Mouse (Mus musculus) mouse trophoblast stem cell (cell line): ENCODE measurements around the gene Pcx.

ENCODE experiments used
- in situ Hi-C, 2 experiments: fragments of 300-500 bp; cut with MseI, MboI; formaldehyde crosslinking; loops; 2 replicates in 1 of 2; 3 replicates in 1 of 2; pipeline ENCODE4 v1.15.1; 2025

Pcx gene

GRCm38 (mm10) chr19:4496535-4497262 lies 13.6 kb upstream of the Pcx start:
- in situ Hi-C loops: no loop called here

GRCm38 (mm10) chr19:4497263-4497973 lies 12.9 kb upstream of the Pcx start:
- in situ Hi-C loops: no loop called here

GRCm38 (mm10) chr19:4498062-4498933 lies 12.0 kb upstream of the Pcx start, which contains the start of gene 2010003K11Rik:
TSS of gene 2010003K11Rik (minus strand) at chr19:4498583.
- in situ Hi-C loops: no loop called here

DNA sequence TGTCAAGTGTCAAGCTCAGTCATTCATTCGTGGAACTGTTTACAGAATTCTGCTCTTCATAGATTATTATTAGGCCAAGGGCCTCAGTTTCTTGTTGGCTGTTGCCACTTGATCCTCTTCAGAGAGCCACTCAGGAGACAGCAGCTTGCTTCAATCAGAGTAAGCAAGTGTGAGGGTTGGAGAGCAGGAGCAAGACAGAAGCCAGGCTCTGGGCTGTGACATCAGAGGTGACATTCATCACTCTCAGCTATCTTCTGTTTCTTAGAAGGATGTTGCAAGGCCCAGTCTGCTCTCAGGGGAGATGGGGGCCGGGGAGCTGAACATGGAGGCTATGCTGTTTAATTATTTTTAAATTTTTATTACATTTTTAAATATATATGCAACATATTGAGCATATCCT lies 7.6 kb upstream of the Pcx start:
- in situ Hi-C loops: no loop called here

GRCm38 (mm10) chr19:4504830-4505229 lies 5.4 kb upstream of the Pcx start:
- in situ Hi-C loops: no loop called here

GRCm38 (mm10) chr19:4507746-4508145 lies 2.5 kb upstream of the Pcx start:
- in situ Hi-C loops: no loop called here

- in situ Hi-C loops: no loop called here
These were observed 1.0 kb downstream of the Pcx start for GRCm38 (mm10) chr19:4511116-4511841.

DNA sequence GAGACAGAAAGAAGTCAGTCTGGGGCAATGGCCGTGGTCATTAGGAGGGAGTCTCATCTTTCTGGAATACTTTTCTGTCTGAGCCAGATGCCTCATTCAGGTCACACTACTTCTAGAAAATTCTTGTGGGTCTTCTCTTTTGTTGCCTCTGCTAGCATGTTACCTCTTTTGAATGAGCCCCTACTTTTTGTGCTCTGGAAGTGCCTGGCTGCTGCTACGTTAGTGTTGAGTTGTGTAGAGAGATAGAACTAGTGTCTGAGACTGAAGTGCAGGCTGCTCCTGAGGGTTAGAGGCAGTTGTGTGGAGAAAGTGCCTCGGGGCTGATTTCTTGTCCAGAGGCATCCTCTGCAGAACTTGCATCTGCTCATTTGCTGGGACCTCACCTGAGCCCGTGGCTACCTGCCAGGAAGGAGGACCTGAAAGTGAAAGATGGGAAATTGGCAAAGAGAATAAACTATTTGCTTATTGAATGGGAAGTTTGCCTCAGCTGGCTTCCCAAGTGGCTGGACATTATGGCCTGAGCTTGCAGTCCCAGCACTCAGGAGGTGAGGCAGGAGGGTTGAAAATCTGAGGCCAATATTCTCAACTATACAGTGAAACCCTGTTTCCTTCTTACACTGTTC lies 3.1 kb downstream of the Pcx start:
- in situ Hi-C loops: no loop called here

GRCm38 (mm10) chr19:4515746-4516145 lies 5.5 kb downstream of the Pcx start:
- in situ Hi-C loops: no loop called here

GRCm38 (mm10) chr19:4516288-4516687 lies 6.0 kb downstream of the Pcx start:
- in situ Hi-C loops: no loop called here

DNA sequence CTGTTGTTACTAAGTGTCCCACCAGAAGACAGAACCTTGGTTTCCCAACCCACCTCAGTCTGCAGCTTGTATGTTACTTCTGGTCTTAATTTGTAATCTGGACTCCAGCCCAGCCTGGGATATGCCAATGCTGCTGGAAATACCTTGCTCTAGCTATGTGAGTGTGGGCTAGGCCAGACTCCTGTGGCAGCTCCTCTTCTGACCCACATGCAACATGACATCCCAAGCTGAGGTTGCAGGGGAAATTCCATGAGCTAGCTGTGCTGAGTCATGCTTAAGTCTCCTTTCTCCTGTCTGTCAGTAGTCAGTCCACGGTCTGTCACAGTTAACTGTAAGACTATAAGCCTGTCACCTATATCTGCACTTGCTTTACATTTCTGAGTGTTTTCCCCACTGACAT lies 7.2 kb downstream of the Pcx start:
- in situ Hi-C loops: no loop called here

GRCm38 (mm10) chr19:4521426-4522050 lies 11.3 kb downstream of the Pcx start:
- in situ Hi-C loops: no loop called here

DNA sequence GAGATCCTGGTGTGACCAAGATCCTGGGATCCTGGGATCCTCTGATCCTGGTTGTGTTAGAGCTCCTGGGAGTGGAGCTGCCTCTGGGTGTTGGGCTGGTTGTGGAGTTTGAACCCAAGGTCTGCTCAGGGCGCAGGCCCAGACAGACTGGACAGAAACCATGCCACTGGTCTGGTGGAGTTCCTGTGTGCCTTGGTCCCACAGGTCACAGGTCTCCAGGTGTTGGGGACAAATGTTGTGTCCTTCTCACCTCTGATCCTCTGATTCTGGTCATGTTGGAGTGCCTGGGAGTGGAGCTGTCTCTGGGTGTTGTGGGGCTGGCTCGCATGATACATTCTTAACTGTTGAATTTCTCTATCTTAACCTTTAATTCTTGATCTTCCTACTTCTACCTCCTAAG lies 24.4 kb downstream of the Pcx start:
- in situ Hi-C loops: no loop called here

DNA sequence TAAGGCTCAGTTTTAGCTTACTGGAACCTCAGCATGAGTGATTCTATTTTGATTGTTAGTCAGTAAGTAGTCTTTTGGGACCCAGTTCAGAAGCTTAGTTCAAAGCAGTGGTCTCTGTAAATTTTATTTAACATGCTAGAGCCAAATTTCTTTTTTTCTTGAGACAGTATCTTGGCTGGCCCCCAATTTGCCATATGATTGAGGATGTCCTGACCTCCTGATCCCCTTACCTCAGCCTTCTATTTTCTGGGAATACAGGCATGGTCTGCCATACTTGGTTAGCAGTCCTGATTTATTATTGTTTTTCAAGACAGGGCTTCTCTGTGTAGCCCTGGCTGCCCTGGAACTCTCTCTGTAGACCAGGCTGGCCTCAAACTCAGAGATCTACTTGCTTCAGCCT lies 25.6 kb downstream of the Pcx start:
- in situ Hi-C loops: no loop called here

- in situ Hi-C loops: no loop called here
These were observed 26.3 kb downstream of the Pcx start for GRCm38 (mm10) chr19:4536606-4537005.

GRCm38 (mm10) chr19:4540263-4540662 lies 30.0 kb downstream of the Pcx start:
- in situ Hi-C loops: no loop called here

GRCm38 (mm10) chr19:4540992-4541391 lies 30.7 kb downstream of the Pcx start:
- in situ Hi-C loops: no loop called here

DNA sequence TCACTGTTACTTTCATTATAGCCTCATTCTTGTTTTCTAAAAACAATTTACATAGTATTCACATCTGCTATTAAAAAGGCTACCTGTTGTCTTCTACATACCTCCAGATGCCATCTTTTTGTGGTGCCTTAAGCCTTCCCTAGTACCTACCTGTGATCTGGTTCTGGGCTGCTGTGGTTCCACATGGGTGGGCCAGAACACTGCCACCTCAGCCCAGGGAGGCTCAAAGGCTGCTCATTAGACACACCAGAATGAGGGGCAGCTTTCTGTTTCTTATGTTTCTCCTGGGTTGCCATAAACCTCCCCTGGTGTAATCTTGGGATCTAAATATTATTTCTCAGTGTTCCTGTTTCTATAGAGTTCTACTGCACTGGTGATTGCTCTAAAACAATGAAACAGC lies 31.8 kb downstream of the Pcx start:
- in situ Hi-C loops: no loop called here

GRCm38 (mm10) chr19:4545091-4545490 lies 34.8 kb downstream of the Pcx start:
- in situ Hi-C loops: no loop called here

DNA sequence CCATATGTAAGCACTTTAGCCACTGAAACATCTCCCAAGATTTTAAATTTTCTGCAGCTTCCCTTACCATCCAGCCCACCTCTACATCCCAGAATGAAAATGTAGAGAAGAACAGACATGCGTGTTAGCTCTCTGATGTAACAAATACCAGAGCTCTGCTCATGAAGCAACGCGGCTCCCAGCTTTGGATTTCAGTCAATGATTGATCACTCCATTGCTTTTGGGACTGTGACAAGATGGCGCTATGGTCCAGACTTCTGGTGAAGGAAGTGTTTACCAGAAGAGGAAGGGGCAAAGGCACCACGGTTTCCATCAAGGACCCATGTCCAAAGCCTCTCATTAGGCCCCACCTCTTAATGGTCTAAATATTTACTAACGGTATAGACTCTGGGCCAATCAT lies 35.6 kb downstream of the Pcx start:
- in situ Hi-C loops: no loop called here

DNA sequence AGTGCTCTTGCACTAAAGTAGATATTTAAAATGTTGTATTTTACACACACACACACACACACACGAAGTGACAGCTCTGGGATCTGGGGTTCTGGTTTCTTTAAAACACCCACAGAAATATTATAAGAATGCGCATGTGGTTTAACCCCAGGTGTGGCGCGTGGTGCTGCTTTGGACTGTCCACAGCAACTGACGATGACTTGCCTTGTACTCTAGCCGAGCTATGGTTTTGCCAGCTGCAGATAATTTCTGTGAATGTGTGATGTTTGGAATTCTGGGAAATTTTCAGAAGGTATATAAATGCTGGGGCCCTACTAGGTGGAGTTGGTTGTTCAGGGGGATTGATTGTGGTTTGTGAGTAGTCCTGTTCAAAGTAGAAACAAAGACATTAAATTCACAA lies 37.5 kb downstream of the Pcx start:
- in situ Hi-C loops: no loop called here
